Mouse (Mus musculus) left cerebral cortex, adult 9 months (tissue): Measurements from ENCODE around the gene Muc15.
A peak's percentile ranks its signal among the peaks of the same experiment; 100 is the strongest.

Source experiments
- DNase-seq, 2 experiments: peaks; one replicate each; pipeline ENCODE4 v3.0.0; 2022; ENCODE audit warnings: low spot score in 2 of 2

The Muc15 gene

GRCm38 (mm10) chr2:110721290-110721753 lies at the start of gene Muc15:
Gene Muc15 (plus strand): TSS chr2:110721340.
- DNase-seq: no peak

- DNase-seq: peak in 1 of 2 experiments; percentile 9
Observed at GRCm38 (mm10) chr2:110709436-110709835, 11.7 kb upstream of the Muc15 start.

- peak in 1 of 2 experiments; percentile 73 for DNase-seq
Observed at GRCm38 (mm10) chr2:110710055-110710720, 11.0 kb upstream of the Muc15 start.

GRCm38 (mm10) chr2:110719051-110719450 lies 2.1 kb upstream of the Muc15 start:
- DNase-seq: peak; percentile 38 to 42

- DNase-seq: peak in 1 of 2 experiments; percentile 13
Observed at GRCm38 (mm10) chr2:110722208-110722607, 1.1 kb downstream of the Muc15 start.

- no peak for DNase-seq
Observed at GRCm38 (mm10) chr2:110726106-110726505, 5.0 kb downstream of the Muc15 start.

- peak in 1 of 2 experiments; percentile 21 for DNase-seq
Observed at GRCm38 (mm10) chr2:110737236-110737635, 16.1 kb downstream of the Muc15 start.

GRCm38 (mm10) chr2:110737981-110738380 lies 16.8 kb downstream of the Muc15 start:
- no peak for DNase-seq

GRCm38 (mm10) chr2:110739781-110740180 lies 18.6 kb downstream of the Muc15 start:
- no peak for DNase-seq

- no peak for DNase-seq
Observed at GRCm38 (mm10) chr2:110740493-110740892, 19.4 kb downstream of the Muc15 start.

- DNase-seq: no peak
Observed at GRCm38 (mm10) chr2:110757556-110757955, 36.4 kb downstream of the Muc15 start.

GRCm38 (mm10) chr2:110759434-110759833 lies 38.3 kb downstream of the Muc15 start:
- no peak for DNase-seq

- no peak for DNase-seq
Observed at GRCm38 (mm10) chr2:110787396-110787795, 66.3 kb downstream of the Muc15 start.
